Mouse (Mus musculus) brown adipose tissue, adult 24 weeks (tissue): ENCODE data around the gene Epha4. TPM values are rescaled to one million over a fixed set of nuclear protein-coding genes. Genes with fewer than 3 reads are reported as not detected.

Experiments used
- H3K27ac ChIP-seq: fragments of 200-500 bp; replicated peaks from 2 replicates; pipeline ENCODE4 v1.5.1; 2012; ENCODE audit warnings: low read depth, mild to moderate bottlenecking, low read length
- H3K4me1 ChIP-seq: fragments of 200-500 bp; 2 replicates; pipeline ENCODE4 v1.6.1; 2012; ENCODE audit warnings: low read length, mixed read lengths; ENCODE audit not compliant: control insufficient read depth, insufficient read depth, insufficient read length
- H3K4me3 ChIP-seq: fragments of 200-500 bp; 2 replicates; pipeline ENCODE4 v1.5.1; 2012; ENCODE audit warnings: low read depth, mild to moderate bottlenecking, low read length, moderate library complexity; ENCODE audit not compliant: insufficient read depth
- polyA plus RNA-seq: library from polyadenylated mRNA; stranded (reverse); fragments of >200 nt; gene quantifications from 2 replicates; pipeline ENCODE4 v1.2.4, GENCODE M21; 2012; ENCODE audit not compliant: missing spikeins, insufficient read depth, insufficient read length

The Epha4 gene
- 0.33 and 0.59 TPM in 2 replicates for polyA plus RNA-seq

GRCm38 (mm10) chr1:77514963-77515650 lies at the start of gene Epha4:
Gene Epha4 (minus strand): TSS chr1:77515088.
- H3K27ac ChIP-seq = peak within 1 kb of the TSS; percentile 7; the same call in 1 of the 2 replicates
- no peaks in the 10 kb centered on the region for H3K4me1 ChIP-seq
- peak within 1 kb of the TSS; percentile 64 for H3K4me3 ChIP-seq

GRCm38 (mm10) chr1:77556199-77556598 lies 41.3 kb upstream of the Epha4 start:
- no peak overlapping the region for H3K4me3 ChIP-seq
- H3K4me1 ChIP-seq = no peaks in the 10 kb centered on the region
- no peak overlapping the region for H3K27ac ChIP-seq

DNA sequence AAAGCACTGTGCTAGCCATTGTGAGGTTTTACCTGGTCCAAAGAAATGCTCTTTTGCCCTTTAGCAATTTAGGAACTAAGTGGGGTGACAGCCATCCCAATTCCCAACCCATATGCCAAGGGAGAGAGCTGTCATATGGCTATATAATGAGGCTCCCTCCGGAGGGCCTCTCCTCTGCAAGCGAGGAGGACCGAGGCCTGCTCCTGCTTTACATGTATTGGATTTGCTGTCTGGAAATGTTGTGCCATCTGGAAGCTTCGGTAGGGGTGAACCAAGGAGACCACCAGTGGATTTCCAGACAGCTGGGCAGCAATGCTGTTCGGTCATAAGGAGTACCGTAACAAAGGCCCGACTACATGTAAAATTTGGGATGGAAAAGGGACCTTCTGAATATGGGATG lies 37.0 kb upstream of the Epha4 start:
- Histone ChIP-seq H3K4me3 (no peak overlapping the region), H3K27ac (no peak overlapping the region), H3K4me1 (no peaks in the 10 kb centered on the region)

DNA sequence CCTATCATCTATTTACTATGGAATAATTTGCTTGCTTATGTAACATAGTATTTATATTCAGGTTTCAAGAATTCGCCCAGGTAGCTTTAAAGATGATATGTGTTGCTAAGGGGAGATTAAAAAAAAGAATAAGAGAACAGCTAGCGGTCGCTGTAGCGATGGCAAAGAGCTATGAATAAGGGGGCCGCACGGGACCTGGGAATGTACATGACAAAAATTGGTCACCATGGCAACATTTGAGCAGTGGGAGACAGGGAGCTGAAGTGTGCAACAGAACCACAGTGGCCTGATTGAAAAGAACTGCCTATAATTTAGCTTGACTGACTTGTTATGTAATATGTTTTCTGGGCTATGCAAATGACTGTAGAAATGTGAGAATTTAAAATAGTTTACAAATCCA lies 30.8 kb upstream of the Epha4 start:
- Histone ChIP-seq H3K4me1 (no peaks in the 10 kb centered on the region), H3K27ac (no peak overlapping the region), H3K4me3 (no peak overlapping the region)

- Histone ChIP-seq H3K27ac (no peak overlapping the region), H3K4me3 (no peak overlapping the region), H3K4me1 (no peaks in the 10 kb centered on the region)
These were observed 30.1 kb upstream of the Epha4 start for GRCm38 (mm10) chr1:77545035-77545434.

- H3K4me1 ChIP-seq = no peaks in the 10 kb centered on the region
- no peak overlapping the region for H3K4me3 ChIP-seq
These were observed 29.4 kb upstream of the Epha4 start for GRCm38 (mm10) chr1:77544279-77544678.

DNA sequence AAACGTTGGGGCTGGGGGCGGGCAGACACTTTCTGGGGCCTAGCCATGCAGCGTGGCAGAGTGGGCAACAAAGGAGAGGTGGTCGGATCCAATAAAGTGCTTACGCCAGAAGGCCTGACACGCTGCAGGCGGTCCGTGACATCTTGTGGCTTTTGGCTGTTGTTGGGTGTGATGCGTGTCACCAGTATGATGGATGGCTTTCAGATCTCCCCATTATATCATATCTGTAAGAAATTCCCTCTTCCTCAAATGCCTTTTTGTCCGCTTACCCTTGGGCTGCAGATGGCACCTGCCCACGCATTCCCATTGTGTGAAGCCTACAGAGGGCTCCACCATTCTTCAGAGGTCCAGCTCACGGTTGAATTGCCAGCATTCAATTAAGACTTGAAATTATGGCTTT lies 25.1 kb upstream of the Epha4 start:
- Histone ChIP-seq H3K4me3 (no peak overlapping the region), H3K27ac (no peak overlapping the region)

More at GRCm38 (mm10) chr1:77544279-77544678, 29.4 kb upstream of the Epha4 start:
- no peak overlapping the region for H3K27ac ChIP-seq

DNA sequence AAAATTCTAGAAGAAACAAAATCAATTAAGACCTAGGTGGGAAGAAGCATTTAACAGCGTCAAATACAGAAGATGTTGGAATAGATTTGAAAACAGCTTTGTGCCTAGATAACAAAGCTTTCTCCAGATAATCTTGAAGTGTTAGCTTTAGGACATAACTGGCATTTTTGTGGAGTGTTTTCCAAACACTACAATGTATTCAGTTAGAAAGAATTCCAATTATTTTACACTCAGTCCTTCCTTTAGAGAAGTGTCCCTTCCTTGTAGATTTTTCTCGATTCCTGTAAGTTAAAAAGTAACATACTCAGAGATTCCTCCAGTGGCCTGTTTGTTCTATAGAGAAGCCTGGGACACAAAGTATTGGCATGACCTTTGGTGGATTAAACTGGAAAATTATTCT lies 23.7 kb upstream of the Epha4 start:
- no peak overlapping the region for H3K4me3 ChIP-seq
- H3K27ac ChIP-seq = no peak overlapping the region
- H3K4me1 ChIP-seq = no peaks in the 10 kb centered on the region

More for the DNA sequence above, 25.1 kb upstream of the Epha4 start:
- H3K4me1 ChIP-seq = no peaks in the 10 kb centered on the region

DNA sequence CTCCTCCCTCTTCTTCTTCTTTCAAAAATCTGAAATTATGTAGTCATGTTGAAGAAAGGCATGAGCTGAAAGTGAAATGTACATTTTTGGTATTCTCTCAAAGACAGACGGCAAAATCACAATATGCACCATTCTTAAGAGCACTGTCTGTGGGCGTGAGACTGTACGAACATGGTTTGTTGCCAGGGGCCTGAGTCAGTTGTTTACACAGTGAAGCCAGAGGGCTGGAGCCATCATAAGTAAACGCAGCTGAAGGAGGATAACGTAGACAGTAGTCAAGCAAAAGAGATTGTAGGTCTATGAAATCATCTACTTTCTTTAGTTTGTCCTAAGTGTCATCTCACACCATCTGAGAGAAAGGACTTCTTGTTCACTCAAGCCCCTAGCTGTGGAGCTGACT lies 21.0 kb upstream of the Epha4 start:
- Histone ChIP-seq H3K4me3 (no peak overlapping the region), H3K4me1 (no peaks in the 10 kb centered on the region), H3K27ac (no peak overlapping the region)

DNA sequence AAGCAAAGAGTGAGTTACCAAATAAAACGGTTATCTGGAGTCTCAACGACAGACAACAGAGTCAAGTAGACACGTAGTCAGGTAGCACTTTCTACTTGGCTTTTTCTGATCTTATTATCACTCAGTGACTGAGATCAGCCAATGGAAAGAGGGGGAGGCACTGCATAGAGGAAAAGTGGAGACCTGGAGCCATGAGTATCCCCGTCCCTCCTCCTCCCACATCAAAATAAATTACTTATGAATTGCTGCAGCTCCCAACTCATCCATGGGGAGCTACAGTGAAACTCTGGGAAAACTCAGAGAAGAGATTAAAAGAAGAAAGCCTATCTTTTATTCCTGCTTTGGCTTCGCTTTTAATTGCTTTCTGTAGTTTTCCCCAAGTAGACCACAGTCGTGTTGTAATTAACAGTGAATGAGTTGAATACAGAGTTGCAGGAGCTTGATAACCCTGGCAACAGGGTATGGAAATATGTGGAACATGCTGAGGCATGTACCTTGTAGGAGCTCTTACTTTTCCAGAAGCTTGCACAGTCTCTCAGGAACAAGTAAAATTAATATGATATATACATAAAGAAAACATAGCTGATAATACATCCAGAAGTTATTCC lies 17.8 kb upstream of the Epha4 start:
- Histone ChIP-seq H3K27ac (no peak overlapping the region), H3K4me1 (no peaks in the 10 kb centered on the region), H3K4me3 (no peak overlapping the region)

DNA sequence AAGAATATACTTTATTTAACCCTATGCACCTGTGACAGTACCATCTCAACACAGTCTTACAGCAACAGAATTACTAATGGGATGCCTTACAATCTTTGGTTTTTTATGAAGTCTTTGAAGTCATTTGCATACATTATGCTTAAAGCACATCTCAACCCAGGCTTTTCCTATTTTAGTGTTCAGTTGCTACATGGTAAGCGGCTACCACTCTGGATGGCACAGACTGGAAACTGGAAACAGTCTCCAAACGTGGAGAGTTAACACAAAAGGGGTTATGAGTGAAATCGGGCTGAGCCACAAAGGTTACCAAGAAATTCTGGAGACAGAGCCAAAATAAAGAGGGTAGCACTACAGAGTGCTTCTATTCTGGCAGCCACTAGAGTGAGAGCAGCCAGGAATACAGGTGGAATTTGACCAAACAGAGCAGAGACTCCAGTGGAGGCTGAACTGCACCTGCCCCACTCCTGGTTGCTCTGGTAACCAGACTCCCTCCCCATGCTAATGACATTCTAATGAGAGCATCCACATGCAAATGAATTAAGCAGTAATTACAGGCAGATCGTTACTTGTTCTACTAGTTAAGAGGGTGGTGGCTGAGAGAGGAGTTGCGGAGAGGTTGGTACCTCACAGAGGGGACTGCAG lies 17.2 kb upstream of the Epha4 start:
- H3K4me3 ChIP-seq = no peak overlapping the region
- H3K4me1 ChIP-seq = no peaks in the 10 kb centered on the region
- H3K27ac ChIP-seq = no peak overlapping the region

GRCm38 (mm10) chr1:77525082-77525481 lies 10.2 kb upstream of the Epha4 start:
- Histone ChIP-seq H3K4me3 (no peak overlapping the region), H3K27ac (no peak overlapping the region), H3K4me1 (no peaks in the 10 kb centered on the region)

- H3K27ac ChIP-seq = no peak overlapping the region
- H3K4me3 ChIP-seq = no peak overlapping the region
- H3K4me1 ChIP-seq = no peaks in the 10 kb centered on the region
These were observed 8.5 kb upstream of the Epha4 start for GRCm38 (mm10) chr1:77523354-77523753.

GRCm38 (mm10) chr1:77521640-77522539 lies 7.0 kb upstream of the Epha4 start:
- Histone ChIP-seq H3K4me1 (no peaks in the 10 kb centered on the region), H3K4me3 (no peak overlapping the region), H3K27ac (no peak overlapping the region)

DNA sequence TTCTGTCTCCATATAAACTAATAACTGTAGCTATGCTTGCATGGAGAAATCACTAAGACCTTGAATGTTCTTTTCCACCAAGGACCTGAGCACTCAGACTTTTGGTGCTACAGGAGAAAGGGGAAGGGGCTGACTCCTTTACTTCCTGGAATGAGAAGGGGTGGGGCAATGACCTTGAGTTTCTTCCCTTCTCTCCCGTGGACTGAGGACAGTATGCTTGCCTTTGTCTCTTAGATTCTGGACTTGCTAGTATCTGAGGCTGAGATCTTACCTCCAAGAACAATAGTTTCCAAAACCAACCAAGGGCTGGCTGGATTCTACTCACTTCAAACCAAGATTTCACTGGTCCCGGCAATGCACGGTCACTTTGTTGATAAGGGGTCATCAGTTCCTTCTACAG lies 3.8 kb upstream of the Epha4 start:
- Histone ChIP-seq H3K4me1 (no peaks in the 10 kb centered on the region), H3K27ac (no peak overlapping the region), H3K4me3 (no peak overlapping the region)
